Mouse (Mus musculus) left cerebral cortex, adult 9 months (tissue): Measurements from ENCODE around the gene Brms1l.
"Not testable (repeated sequence)": the region's sequence is repeated elsewhere in the genome, so short reads cannot be mapped to it uniquely, and the experiment has no call there.

Experiments
- DNase-seq, 2 experiments: peaks; one replicate each; pipeline ENCODE4 v3.0.0; 2022; ENCODE audit warnings: low spot score in 2 of 2

Brms1l gene

GRCm38 (mm10) chr12:55836199-55836951 is at the start of gene Brms1l:
TSS of gene Brms1l (plus strand) at chr12:55836324.
- DNase-seq: peak; percentile 94 to 98

DNA sequence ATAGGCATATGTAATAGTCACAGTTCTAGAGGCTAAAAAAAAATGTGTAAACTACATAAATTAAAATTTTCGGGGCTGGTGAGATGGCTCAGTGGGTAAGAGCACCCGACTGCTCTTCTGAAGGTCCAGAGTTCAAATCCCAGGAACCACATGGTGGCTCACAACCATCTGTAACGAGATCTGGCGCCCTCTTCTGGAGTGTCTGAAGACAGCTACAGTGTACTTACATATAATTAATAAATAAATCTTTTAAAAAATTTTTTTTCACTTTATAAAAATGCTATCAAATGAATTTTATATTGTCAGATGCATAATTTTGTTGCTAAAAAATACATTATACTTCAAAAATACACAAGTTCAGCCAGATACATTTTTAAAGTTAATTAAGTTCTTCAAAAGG is 41.6 kb upstream of the Brms1l start:
- DNase-seq: not testable (repeated sequence)

DNA sequence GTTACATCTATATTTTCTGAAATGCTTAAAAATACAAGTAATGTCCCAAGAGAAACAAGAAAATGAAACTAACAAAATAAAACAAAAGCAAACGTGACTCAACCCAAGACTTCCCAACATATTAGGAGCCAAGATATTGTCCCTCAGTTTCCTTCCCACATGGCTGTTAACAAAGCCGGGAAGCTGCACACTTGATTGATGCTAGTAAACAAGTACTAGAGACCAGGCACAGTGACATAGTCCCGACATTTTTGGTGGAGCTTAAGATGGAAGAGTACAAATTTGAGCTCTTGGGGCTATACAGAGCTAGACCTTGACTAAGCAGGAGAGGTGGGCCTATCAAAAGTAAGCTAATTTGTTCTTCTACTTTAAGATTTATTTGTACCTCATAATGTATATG is 39.0 kb upstream of the Brms1l start:
- DNase-seq: no peak

DNA sequence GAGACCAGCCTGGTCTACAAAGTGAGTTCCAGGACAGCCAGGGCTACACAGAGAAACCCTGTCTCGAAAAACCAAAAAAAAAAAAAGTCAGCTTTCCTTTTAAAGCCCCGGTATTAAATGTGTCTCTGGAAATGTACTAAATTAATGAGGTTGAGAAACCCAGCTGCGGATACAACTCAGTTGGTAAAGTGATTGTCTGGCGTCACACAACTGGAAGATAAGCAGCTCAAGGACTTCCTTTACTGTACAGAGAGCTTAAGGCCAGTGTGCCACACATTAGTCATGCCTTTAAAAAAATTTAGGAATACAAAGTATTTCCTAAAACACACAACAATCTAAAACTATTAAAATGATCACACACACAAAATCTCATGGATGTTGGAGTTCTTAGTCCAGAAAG is 37.4 kb upstream of the Brms1l start:
- DNase-seq: no peak

- no peak for DNase-seq
Observed at GRCm38 (mm10) chr12:55800144-55800543, 36.0 kb upstream of the Brms1l start.

DNA sequence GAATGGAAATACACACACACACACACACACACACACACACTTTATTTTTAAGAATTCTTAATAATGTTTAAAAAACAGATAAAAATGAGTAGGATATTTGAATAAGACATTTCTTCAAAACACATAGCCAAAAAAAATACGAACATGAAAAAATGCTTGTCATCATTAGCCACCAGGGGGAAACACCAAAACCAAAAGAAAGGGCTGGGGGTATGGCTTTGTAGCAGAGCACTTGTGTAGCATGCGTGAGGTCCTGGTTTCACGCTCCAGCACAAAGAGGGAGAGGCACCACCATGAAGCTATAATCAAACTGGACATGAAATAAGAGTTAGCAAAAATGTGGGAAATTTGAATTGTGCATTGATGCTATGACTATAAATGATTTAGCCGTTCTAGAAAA is 35.0 kb upstream of the Brms1l start:
- no peak for DNase-seq

- no peak for DNase-seq
Observed at GRCm38 (mm10) chr12:55805035-55805434, 31.1 kb upstream of the Brms1l start.

GRCm38 (mm10) chr12:55816488-55816887 is 19.6 kb upstream of the Brms1l start:
- no peak for DNase-seq

- peak in 1 of 2 experiments; percentile 34 for DNase-seq
Observed at GRCm38 (mm10) chr12:55820119-55820660, 15.9 kb upstream of the Brms1l start.

GRCm38 (mm10) chr12:55820661-55821314 is 15.3 kb upstream of the Brms1l start, which contains the start of gene Ralgapa1:
TSS of gene Ralgapa1 (minus strand) at chr12:55821167.
- peak; percentile 65 to 87 for DNase-seq

GRCm38 (mm10) chr12:55824027-55824426 is 12.1 kb upstream of the Brms1l start:
- DNase-seq: no peak

DNA sequence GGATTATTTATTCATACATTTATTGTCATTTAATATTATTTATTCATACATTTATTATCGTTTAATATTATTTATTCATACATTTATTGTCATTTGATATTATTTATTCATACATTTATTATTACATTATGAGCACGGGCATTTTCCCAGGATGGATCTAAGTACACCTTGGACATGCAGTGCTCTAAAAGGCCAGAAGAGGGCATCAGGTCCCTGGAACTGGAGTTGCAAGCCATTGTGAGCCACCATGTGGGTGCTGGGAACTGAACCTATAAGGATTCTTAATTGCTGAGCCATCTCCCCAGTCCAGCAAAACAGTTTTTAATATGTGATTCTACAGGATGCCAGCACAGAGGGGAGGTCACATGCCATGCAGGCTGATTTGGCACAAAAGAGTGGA is 10.6 kb upstream of the Brms1l start:
- DNase-seq: no peak

- peak in 1 of 2 experiments; percentile 84 for DNase-seq
Observed at GRCm38 (mm10) chr12:55831101-55831500, 5.0 kb upstream of the Brms1l start.

DNA sequence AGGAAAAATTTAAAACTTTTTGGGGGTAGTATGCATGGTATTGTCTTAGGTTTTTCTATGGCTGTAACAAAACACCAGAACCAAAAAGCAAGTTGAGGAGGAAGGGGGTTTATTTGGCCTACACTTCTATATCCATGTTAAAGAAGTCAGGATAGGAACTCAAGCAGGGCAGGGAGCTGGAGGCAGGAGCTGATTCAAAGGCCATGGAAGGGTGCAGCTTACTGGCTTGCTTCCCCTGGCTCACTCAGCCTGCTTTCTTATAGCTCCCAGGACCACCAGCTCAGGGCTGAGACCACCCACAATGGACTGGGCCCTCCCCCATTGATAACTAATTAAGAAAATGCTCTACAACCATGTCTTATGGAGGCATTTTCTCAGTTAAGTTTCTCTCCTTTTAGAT is 3.2 kb upstream of the Brms1l start:
- DNase-seq: no peak

DNA sequence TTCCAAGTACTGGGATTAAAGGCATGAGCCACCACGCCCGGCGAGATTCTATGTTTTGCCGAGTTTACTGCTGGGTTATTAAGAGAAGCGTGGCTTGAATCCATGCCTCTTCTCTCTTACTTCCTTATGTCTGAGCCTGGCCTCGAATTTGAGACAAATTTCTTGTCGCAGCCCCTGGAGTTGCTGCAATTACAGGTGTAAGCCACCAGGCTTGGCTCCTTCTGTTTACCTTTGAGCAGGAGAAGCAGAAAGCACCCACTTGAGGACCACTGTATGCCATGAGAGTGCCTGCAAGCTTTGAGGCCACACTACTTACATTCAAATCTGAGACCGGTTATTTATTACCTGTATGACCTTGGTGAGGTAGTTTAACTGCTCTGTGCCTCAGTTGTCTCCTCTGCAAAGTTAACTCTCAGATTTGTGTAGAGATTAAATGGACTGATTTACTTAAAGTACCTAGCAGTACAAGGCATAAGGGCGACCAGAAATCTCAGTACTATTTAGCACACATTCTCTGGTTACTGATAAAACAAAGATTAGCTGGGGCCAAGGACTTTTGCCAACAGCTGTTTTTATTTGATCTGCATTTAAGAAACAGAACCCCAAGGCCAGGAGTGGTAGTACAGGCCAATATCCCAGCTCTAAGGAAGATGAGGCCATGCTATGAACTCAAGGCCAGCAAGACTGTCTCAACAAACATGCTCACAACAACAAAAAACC is 2.1 kb upstream of the Brms1l start:
- DNase-seq: no peak

GRCm38 (mm10) chr12:55834891-55835290 is 1.2 kb upstream of the Brms1l start:
- DNase-seq: no peak

- no peak for DNase-seq
Observed at GRCm38 (mm10) chr12:55835857-55836198, 296 bp upstream of the Brms1l start.

GRCm38 (mm10) chr12:55837495-55837894 is 1.4 kb downstream of the Brms1l start:
- DNase-seq: no peak

GRCm38 (mm10) chr12:55846741-55847140 is 10.6 kb downstream of the Brms1l start:
- DNase-seq: no peak

DNA sequence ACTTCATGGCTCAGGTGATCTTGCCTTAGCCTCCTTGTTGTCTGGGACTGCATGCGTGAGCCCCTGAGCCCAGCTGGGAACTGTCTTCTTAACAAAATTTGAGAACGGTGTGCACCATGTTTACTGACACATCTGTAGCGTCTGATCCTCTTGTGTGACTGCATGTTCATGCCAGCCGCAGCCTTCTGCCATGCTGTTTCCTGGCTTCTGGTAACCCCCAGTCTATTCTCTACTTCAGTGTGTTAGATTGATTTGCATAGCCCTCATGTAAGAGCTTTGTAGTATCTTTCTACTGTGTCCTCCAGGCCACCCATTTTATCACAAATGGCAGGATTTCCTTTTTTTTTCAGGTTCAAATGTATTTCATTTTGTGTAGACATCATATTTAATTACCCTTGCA is 11.7 kb downstream of the Brms1l start:
- no peak for DNase-seq

- DNase-seq: no peak
Observed at GRCm38 (mm10) chr12:55850650-55851049, 14.5 kb downstream of the Brms1l start.
